Mouse (Mus musculus) forebrain, embryonic 14.5 days (tissue): ENCODE results near the gene P3h3. TPM values are rescaled to one million over a fixed set of nuclear protein-coding genes. Genes with fewer than 3 reads are reported as not detected.
A peak's percentile ranks its signal among the peaks of the same experiment; 100 is the strongest.
"Not testable (repeated sequence)": the region's sequence is repeated elsewhere in the genome, so short reads cannot be mapped to it uniquely, and the experiment has no call there.

Experiments
- ATAC-seq: fragments of 200-750 bp; cut with Nextera tagmentation; 2 replicates; pipeline ENCODE4 v1.8.0; 2017; ENCODE audit warnings: mild to moderate bottlenecking, moderate library complexity
- DNase-seq: peaks from one replicate; pipeline ENCODE4 v3.0.0-alpha.2; 2015; ENCODE audit warnings: low spot score
- H3K27ac ChIP-seq: fragments of 300-500 bp; sonication (generic); 2 replicates; pipeline ENCODE4 v1.5.1; 2014; ENCODE audit warnings: low read depth, mild to moderate bottlenecking, control low read depth, low read length, moderate library complexity
- H3K27me3 ChIP-seq: fragments of 300-500 bp; sonication (generic); replicated peaks from 2 replicates; pipeline ENCODE4 v1.6.1; 2014; ENCODE audit warnings: low read length, control low read depth, mixed read lengths; ENCODE audit not compliant: control insufficient read depth, insufficient read depth
- H3K36me3 ChIP-seq: fragments of 300-500 bp; sonication (generic); 2 replicates; pipeline ENCODE4 v1.6.1; 2014; ENCODE audit warnings: low read length, control low read depth; ENCODE audit not compliant: control insufficient read depth, insufficient read depth
- H3K4me1 ChIP-seq: fragments of 300-500 bp; sonication (generic); 2 replicates; pipeline ENCODE4 v1.6.1; 2014; ENCODE audit warnings: antibody characterized with exemption, low read length, control low read depth; ENCODE audit not compliant: control insufficient read depth, insufficient read depth
- H3K4me2 ChIP-seq: fragments of 300-500 bp; sonication (generic); 2 replicates; pipeline ENCODE4 v1.6.1; 2014; ENCODE audit warnings: mild to moderate bottlenecking, control low read depth, low read length
- H3K4me3 ChIP-seq: fragments of 300-500 bp; sonication (generic); 2 replicates; pipeline ENCODE4 v1.5.1; 2014; ENCODE audit warnings: low read depth, low read length, control low read depth
- H3K9ac ChIP-seq: fragments of 300-500 bp; sonication (generic); 2 replicates; pipeline ENCODE4 v1.6.1; 2014; ENCODE audit warnings: mild to moderate bottlenecking, low read length, control low read depth, moderate library complexity
- H3K9me3 ChIP-seq: fragments of 300-500 bp; sonication (generic); replicated peaks from 2 replicates; pipeline ENCODE4 v1.6.1; 2016; ENCODE audit warnings: low read length, control low read depth, mixed read lengths; ENCODE audit not compliant: control insufficient read depth
- WGBS: fragments of 180-500 bp; shearing (Covaris S2); extraction: QIAGEN DNeasy Blood & Tissue Kit; methylation state at CpG from one replicate; pipeline ENCODE4 v1.1.7; 2014; 5-methylcytosine and 5-hydroxymethylcytosine counted together
- polyA plus RNA-seq: library from polyadenylated mRNA; unstranded; fragments of >200 nt; fragmentation: Nextera tagmentation; extraction: Ambion mirVana; gene quantifications from 2 replicates; pipeline ENCODE4 v1.2.1, GENCODE M21; 2014

P3h3 gene
- polyA plus RNA-seq, 1 experiment from 2014 or later, result 6.2 TPM

GRCm38 (mm10) chr6:124898359-124898758 is 40.8 kb upstream of the P3h3 start:
- H3K27me3 ChIP-seq, result no peaks in the 10 kb centered on the region
- no peak overlapping the region for H3K27ac ChIP-seq
- peaks cover 3% of the 10 kb centered on the region; the same call in 1 of the 2 replicates for H3K4me1 ChIP-seq
- H3K4me3 ChIP-seq, result no peak overlapping the region
- 55% methylated on average over 3 of the region's 3 CpGs for WGBS
- H3K9ac ChIP-seq, result no peak overlapping the region
- no peak overlapping the region for H3K4me2 ChIP-seq
- H3K9me3 ChIP-seq, result no peaks in the 10 kb centered on the region
- ATAC-seq (no peak), DNase-seq (peak; percentile 52)
- no peaks in the 10 kb centered on the region for H3K36me3 ChIP-seq

GRCm38 (mm10) chr6:124894113-124894512 is 36.6 kb upstream of the P3h3 start:
- not testable (repeated sequence) for H3K4me2 ChIP-seq, H3K27ac ChIP-seq, DNase-seq, H3K4me3 ChIP-seq, ATAC-seq, H3K9ac ChIP-seq, H3K36me3 ChIP-seq, H3K4me1 ChIP-seq, H3K9me3 ChIP-seq, H3K27me3 ChIP-seq
- WGBS, result 93% methylated on average over 2 of the region's 2 CpGs

DNA sequence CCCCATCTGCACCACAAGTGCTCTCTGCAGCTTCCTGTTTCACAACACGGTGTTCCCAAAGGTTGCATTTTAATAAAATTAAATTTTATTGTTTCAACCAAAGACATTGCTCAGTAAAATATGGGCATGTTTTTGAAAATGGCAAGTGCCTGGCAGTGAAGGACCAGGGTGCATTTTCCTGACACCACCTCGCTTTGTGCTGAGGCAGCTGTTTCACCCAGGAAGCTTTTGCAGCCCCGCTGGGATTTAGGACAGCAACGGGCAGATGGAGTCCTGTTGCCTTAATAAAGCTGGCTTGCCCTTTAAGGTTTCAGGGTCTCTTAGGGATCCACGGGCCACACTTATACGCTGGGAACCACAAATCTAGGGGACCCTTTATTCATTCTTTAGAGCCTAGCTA is 33.4 kb upstream of the P3h3 start:
- no peak for ATAC-seq
- Histone ChIP-seq H3K27ac (no peak overlapping the region), H3K9ac (no peak overlapping the region), H3K4me3 (no peak overlapping the region), H3K4me2 (no peak overlapping the region), H3K4me1 (no peaks in the 10 kb centered on the region), H3K27me3 (no peaks in the 10 kb centered on the region), H3K9me3 (no peaks in the 10 kb centered on the region), H3K36me3 (no peaks in the 10 kb centered on the region)
- DNase-seq, result no peak
- 74% methylated on average over 6 of the region's 6 CpGs for WGBS

DNA sequence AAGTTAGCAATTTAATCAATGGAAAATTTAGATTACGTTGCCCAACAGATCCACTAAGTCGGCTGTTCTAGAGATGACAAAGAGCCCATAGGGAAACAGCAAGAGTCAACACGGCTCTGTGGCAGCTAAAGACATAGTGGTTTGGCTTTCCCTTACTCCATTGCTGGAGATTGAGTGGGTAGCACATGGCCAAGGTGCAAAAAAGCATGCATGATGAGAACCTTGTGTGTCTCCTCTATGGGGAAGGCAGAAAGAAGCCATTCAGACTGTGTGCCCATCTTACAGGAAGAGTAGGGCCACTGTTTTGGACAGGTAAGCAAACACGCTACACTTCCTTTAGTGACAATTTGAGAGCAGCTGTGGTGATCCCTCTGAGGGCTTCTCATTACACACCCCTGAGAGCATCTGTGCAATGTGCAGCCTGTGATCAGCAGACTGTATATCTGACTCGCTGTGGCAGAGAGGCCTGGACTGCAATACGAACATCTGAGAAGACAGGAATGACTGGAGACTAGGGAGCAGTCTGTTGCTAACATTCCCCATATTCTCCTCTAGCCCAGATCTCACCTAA is 31.1 kb upstream of the P3h3 start:
- no peak for ATAC-seq
- WGBS, result 92% methylated on average over 6 of the region's 6 CpGs

DNA sequence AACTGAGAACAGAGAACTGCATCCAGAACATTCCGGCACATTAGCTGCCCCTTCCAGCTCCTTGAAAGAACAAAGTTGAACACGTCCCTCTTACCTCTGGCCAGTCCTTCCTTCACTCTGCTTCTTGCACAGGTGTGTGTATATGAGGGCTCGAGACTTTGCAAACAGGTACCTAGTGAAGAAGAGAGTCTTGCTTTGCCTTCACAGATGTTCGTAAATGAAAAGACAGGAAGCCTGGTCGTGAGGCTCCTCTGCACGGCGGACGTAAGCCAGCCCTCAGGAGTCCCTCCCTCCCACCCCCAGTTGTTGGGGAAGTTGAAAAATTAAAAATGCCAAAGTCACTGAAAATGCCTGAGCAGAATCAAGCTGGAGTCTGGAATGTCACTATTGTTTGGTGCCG is 30.4 kb upstream of the P3h3 start, which contains the start of gene Cd4:
Gene Cd4, minus strand, starts transcription at position 236 of the 400 bp plus-strand sequence.
- DNase-seq (no peak), ATAC-seq (no peak)
- H3K9me3 ChIP-seq, result no peaks in the 10 kb centered on the region
- H3K4me3 ChIP-seq, result no peak within 1 kb of the TSS
- no peaks in the 10 kb centered on the region for H3K36me3 ChIP-seq
- no peak within 1 kb of the TSS for H3K9ac ChIP-seq
- no peaks in the 10 kb centered on the region for H3K27me3 ChIP-seq
- H3K4me2 ChIP-seq, result no peak within 1 kb of the TSS
- H3K4me1 ChIP-seq, result no peaks in the 10 kb centered on the region
- no peak within 1 kb of the TSS for H3K27ac ChIP-seq
- WGBS, result 91% methylated on average over 9 of the region's 9 CpGs

More for the DNA sequence above, 31.1 kb upstream of the P3h3 start:
- no peak for DNase-seq
- Histone ChIP-seq H3K27ac (no peak overlapping the region), H3K4me1 (no peaks in the 10 kb centered on the region), H3K36me3 (no peaks in the 10 kb centered on the region), H3K4me3 (no peak overlapping the region), H3K9me3 (no peaks in the 10 kb centered on the region), H3K4me2 (no peak overlapping the region), H3K9ac (no peak overlapping the region), H3K27me3 (no peaks in the 10 kb centered on the region)

DNA sequence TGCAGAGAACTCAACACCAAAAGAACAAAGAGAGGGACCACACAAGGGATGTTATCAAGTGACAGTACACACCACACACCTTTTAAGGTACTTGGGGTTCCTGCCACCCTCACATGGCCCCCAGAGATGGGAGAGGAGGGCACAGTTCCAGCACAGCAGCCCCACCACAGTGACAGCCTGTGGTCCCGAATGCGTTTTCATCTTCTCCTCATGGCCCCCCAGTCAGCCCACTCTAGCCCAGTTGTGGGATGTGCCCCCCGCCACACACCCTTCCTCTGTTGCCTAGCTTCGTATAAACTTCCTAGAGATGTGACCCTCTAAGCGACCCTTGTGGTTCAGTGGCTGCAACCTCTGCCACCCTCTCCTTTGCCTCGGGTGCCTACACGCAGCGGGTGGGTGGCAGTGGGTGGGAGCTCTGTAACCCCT is 28.4 kb upstream of the P3h3 start:
- Histone ChIP-seq H3K4me1 (no peaks in the 10 kb centered on the region), H3K36me3 (no peaks in the 10 kb centered on the region), H3K9ac (no peak overlapping the region), H3K27ac (no peak overlapping the region), H3K4me2 (no peak overlapping the region), H3K4me3 (no peak overlapping the region), H3K9me3 (no peaks in the 10 kb centered on the region), H3K27me3 (no peaks in the 10 kb centered on the region)
- DNase-seq, result no peak
- WGBS, result 95% methylated on average over 8 of the region's 8 CpGs
- no peak for ATAC-seq

DNA sequence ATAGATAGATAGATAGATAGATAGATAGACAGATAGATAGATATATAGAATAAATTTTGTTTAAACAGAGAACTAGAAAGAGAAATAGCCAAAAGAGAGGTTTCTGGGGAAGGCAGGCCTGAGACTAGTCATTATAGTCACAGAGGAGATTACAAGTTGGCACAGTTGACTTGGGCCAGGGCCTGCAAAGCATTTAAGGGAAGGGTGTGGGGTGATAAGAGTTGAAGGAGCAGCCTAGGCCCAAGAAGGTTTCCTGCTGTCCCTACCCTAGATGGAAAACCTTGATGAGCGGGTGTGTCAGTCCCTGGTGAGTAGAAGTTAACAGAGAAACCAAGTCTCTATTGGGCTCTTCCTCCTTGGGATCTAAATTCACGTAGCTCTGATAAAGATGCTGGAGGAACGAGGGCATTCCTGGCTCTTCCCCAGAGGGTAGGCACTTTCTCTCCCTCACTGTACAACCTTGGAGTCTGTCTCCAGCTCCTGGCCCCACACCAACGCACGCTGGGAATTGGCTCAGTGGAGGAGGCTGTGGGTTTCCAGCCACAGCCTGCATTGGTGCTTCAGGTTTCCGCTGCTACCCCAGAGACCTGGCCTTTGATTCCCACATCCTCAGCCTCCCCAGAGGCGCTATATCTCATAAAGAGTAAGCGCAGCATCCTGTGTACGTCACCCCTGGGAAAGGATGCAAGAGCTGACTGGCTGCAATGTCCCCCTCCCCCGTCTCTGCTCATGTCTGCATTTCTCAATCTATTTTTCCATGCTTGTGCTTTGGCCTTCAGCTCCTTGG is 27.4 kb upstream of the P3h3 start:
- no peak overlapping the region for H3K4me2 ChIP-seq
- DNase-seq (no peak), ATAC-seq (no peak)
- no peaks in the 10 kb centered on the region for H3K4me1 ChIP-seq
- no peaks in the 10 kb centered on the region for H3K36me3 ChIP-seq
- no peaks in the 10 kb centered on the region for H3K27me3 ChIP-seq
- no peak overlapping the region for H3K27ac ChIP-seq
- H3K4me3 ChIP-seq, result no peak overlapping the region
- 80% methylated on average over 10 of the region's 10 CpGs for WGBS
- no peaks in the 10 kb centered on the region for H3K9me3 ChIP-seq
- no peak overlapping the region for H3K9ac ChIP-seq

- H3K36me3 ChIP-seq, result no peaks in the 10 kb centered on the region
- H3K4me1 ChIP-seq, result no peaks in the 10 kb centered on the region
- no peak overlapping the region for H3K9ac ChIP-seq
- no peak overlapping the region for H3K27ac ChIP-seq
- no peaks in the 10 kb centered on the region for H3K9me3 ChIP-seq
- H3K27me3 ChIP-seq, result no peaks in the 10 kb centered on the region
- H3K4me3 ChIP-seq, result no peak overlapping the region
- DNase-seq (no peak), ATAC-seq (no peak)
- WGBS, result 71% methylated on average over 10 of the region's 10 CpGs
- no peak overlapping the region for H3K4me2 ChIP-seq
Observed at GRCm38 (mm10) chr6:124883351-124883750, 25.8 kb upstream of the P3h3 start.

DNA sequence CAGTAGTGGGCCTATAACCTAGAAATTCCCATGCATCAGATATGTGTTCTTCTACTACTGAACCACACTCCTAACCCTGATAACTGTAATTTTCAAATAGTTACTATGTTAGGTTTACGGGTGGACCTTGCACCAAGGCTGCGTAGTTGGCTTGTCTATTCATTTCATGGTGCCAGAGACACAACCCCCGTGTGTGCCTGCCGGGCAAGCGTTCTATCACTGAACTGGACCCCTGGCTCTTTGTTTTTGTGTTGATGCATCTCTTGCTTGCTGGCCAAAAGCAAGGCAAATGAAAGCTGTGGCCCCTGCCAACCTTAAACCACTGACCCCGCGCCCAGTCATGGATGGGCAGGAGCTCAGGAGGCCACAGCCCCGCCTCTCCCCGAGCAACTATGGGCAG is 24.3 kb upstream of the P3h3 start:
- ATAC-seq (no peak), DNase-seq (no peak)
- Histone ChIP-seq H3K4me3 (no peak overlapping the region), H3K36me3 (no peaks in the 10 kb centered on the region), H3K9me3 (no peaks in the 10 kb centered on the region), H3K27ac (no peak overlapping the region), H3K27me3 (no peaks in the 10 kb centered on the region), H3K9ac (no peak overlapping the region), H3K4me2 (no peak overlapping the region), H3K4me1 (no peaks in the 10 kb centered on the region)
- 93% methylated on average over 9 of the region's 9 CpGs for WGBS
